Mouse (Mus musculus): ENCODE measurements around the gene Odf4.
"Not testable (repeated sequence)": the region's sequence is repeated elsewhere in the genome, so short reads cannot be mapped to it uniquely, and the experiment has no call there.

Odf4 gene

GRCm38 (mm10) chr11:68926981-68927380, at the start of gene Odf4:
TSS of gene Odf4 (minus strand) at chr11:68927081.
- no peak for DNase-seq (ENCODE audit: low spot score in 2 of 2)

- no peak for DNase-seq (ENCODE audit: low spot score in 2 of 2)
Observed at GRCm38 (mm10) chr11:68975601-68976000, 48.7 kb upstream of the Odf4 start.

- DNase-seq (ENCODE audit: low spot score in 2 of 2), result no peak
Observed at GRCm38 (mm10) chr11:68975085-68975484, 48.2 kb upstream of the Odf4 start, which contains the start of gene Rangrf. TSS of gene Rangrf (minus strand) at chr11:68975185.

DNA sequence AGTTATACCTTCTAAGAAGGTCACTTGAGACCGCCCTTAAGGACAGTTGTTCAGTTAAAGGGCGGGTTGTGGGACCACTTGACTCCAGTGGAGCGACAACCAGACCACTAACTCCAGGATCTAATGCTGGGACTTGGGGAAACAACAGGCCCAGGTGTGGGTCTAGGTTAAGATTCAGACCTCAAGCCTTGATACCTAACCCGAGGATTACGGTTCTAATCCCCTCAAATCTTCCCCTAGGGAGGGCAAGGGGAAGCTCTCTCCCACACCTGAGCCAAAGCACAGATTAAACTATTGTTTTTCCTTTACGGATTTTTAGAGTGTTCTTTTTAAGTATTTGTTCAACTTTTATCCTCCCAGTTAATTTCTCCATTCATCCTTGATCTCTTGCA, 47.2 kb upstream of the Odf4 start:
- DNase-seq (ENCODE audit: low spot score in 2 of 2), result no peak

DNA sequence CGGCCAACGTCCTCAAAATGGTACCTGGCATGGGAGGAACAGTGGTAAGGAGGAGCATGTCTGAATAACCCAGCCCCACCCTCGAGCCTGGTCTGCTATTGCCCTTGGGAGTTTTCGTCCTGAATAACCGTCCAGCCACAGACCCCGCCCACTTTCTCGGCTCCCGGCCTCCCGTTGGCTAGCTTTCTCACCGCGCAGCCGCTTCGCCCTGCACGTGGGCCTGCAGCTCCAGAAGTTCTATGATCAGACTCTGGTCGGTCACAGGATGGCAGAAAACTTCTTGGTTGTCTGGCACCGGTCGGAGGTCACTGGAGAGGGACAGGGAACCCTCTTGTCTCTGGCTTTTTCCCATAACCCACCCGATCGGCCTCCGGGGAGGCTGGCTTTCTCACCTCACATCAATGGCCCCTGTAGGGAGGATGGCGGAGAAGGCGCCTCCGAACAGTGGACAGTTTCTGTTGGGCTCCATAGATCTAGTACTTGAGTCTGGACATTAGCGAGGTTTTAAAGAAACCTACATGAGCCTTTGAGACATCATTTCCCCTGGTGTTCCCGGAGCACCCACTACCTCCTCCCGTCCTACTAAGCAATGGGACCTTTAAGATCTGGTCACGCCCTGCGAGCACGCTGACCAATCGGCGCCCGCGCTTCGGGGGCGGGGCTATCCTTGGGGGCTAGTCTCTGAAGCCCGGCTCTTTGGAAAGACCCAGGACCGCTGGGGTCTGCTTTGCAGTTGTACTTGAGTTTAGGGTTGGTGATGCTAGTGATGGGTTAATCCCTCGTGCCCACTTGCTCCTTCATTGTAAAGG, 46.6 kb upstream of the Odf4 start:
- DNase-seq (ENCODE audit: low spot score in 2 of 2), result peak; percentile 41 to 59

DNA sequence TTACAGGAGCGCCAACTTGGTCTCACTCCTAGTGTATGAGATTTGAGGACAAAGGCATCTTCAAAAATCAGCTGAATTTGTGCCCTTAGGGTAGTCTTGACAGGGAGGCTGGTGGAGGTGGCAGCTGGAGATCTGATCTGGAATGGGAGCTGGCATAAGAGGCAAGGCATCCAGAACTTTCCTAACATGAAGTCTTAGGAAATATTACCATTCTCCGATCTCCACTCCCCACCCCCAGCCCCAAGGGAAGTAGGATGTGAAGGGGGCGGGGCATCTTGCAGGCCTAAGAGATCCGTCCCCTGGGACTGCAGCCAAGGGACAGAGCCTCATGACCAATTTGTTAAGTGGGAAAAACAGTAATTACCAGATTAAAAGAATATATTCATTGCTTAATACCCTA, 43.4 kb upstream of the Odf4 start:
- no peak for DNase-seq (ENCODE audit: low spot score in 2 of 2)

DNA sequence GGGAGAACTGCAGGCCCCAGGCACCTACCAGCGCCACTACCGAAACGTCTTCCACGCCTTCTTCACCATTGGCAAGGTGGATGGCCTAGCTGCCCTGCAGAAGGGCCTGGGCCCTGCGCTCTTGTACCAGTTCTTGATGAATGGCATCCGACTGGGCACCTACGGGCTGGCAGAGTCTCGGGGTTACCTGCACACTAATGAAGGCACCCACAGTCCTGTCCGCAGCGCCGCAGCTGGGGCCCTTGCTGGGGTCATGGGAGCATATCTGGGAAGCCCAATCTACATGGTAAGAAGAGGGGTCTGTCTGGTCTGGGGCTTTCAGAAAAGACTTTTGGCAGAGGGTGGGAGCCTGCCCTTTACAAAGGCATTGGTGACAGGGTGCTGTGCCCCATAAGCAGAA, 41.9 kb upstream of the Odf4 start:
- DNase-seq (ENCODE audit: low spot score in 2 of 2), result no peak

DNA sequence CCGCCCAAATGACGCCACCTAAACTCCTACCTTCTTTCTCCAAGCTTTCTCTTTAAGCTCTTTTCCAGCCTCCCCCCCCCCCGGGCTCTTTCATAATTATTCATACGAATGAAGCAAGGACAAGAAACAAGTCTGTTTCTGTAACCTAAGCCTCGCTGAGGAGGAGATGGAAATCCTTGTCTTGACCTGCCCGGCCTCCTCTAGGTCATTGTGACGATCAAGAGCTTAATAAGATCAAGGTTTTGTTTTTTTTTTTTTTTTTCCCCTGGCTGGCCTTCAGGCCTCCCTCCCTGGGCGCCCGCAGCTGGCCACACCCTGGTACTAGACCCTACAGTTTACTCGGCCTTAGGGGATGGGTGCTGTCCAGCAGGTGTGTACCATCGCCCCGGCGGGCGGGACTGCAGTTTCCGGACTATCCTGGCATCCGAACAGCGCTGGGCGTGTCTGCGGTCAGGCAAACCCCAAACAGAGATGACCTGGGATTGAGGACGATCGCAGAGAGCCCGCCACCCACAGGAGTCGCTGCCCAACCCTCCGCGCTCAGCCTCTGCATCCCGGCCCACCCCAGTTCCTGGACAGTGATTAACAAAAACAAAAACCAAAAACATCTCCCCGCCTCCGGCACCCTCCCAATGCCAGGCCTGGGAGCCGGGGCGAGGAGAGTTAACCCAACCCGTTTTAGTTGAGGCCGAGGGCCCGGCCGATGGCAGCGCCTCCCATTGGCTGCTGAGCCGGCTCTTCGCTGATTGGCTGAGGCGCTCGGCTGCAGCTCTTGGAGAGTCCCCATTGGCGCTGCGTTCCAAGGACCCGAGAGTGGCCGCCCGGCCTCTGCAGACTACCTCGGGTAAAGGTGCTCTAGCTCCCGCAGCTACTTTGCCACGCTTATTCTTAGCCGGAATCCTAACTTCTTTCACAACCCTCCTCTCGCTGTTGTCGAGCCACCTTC, 40.7 kb upstream of the Odf4 start, which contains the start of gene Slc25a35:
Gene Slc25a35, plus strand, starts transcription at position 795 of the 946 bp plus-strand sequence.
- peak; percentile 79 to 82 for DNase-seq (ENCODE audit: low spot score in 2 of 2)

- no peak for DNase-seq (ENCODE audit: low spot score in 2 of 2)
Observed at GRCm38 (mm10) chr11:68966554-68966953, 39.7 kb upstream of the Odf4 start.

- peak; percentile 67 to 82 for DNase-seq (ENCODE audit: low spot score in 2 of 2)
Observed at GRCm38 (mm10) chr11:68965845-68966244, 39.0 kb upstream of the Odf4 start.

DNA sequence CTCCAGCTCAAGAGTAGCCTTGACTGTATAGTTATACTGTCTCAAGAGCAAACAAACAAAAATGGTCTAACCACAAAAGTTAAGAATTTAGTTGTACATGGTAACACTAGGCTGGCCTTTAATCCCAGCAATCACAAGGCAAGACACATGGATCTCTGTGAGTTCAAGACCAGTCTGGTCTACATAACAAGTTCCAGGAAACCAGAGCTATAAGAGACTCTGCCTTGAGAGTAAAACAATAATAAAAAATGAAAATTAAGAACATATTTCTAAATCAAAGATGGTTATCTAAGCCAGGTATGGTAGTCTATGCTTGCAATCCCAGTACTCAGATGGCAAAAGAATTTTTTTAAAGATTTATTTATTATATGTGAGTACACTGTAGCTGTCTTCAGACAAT, 38.2 kb upstream of the Odf4 start:
- no peak for DNase-seq (ENCODE audit: low spot score in 2 of 2)

DNA sequence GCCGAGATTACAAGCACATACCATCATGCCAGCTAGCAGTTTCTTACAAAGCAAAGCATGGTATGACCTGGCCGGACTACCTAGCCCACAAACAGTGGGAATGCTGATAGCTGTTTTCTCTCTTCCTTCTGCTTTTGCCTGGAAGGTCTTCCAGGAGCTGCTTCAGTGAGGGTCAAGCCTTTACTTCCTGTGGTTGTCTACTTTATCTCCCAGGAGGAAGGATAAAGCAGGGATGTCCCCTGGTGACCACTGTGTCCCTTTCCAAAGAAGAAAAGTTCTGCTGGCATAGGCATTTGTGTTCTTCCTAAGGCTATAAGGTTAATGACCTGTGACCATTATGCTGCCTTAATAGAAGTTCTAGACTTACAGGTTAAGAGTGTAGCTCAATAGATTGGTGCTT, 36.5 kb upstream of the Odf4 start:
- DNase-seq (ENCODE audit: low spot score in 2 of 2), result no peak

DNA sequence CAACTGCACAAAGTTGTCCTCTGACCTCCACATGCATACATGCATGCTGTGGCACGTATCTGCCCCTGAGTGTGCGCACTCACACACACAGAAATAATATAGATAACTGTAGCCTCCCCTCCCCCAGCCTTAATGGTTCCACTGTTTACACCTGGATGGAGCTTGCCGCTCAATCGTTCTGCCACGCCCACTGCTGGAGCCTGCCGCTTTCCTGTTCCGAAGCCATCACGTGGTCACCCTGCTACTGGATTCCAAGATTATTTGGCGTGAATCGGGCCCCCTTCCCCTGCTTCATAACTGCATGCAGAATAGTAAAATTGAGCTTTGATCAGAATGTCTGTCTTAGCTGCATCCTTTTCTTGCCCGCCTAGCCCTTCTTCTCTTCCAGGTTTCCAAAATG, 35.3 kb upstream of the Odf4 start:
- DNase-seq (ENCODE audit: low spot score in 2 of 2), result not testable (repeated sequence)

GRCm38 (mm10) chr11:68961596-68961995, 34.7 kb upstream of the Odf4 start:
- DNase-seq (ENCODE audit: low spot score in 2 of 2), result no peak

DNA sequence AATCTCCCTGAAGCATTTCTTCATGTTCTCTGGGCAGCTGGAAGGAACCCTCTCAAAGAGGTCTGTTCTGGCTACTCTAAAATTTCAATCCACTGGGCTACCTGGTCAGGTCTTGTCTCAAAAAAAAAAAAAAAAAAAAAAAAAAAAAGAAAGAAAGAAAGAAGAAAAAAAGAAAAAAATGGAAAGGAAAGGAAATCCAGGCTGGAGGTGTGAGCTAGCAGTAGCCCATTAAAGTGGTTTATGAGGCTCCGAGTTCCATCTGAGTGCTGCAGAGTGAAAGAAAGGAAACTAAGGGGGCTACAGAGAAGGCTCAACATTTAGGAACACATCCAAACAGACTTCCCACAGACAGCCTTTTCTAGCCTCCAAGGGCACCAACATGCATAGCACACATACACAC, 31.1 kb upstream of the Odf4 start:
- no peak for DNase-seq (ENCODE audit: low spot score in 2 of 2)

- DNase-seq (ENCODE audit: low spot score in 2 of 2), result no peak
Observed at GRCm38 (mm10) chr11:68957308-68957707, 30.4 kb upstream of the Odf4 start, which contains the start of gene Arhgef15. TSS of gene Arhgef15 (minus strand) at chr11:68957480.

GRCm38 (mm10) chr11:68956697-68957096, 29.8 kb upstream of the Odf4 start:
- no peak for DNase-seq (ENCODE audit: low spot score in 2 of 2)

GRCm38 (mm10) chr11:68956107-68956506, 29.2 kb upstream of the Odf4 start:
- DNase-seq (ENCODE audit: low spot score in 2 of 2), result no peak

DNA sequence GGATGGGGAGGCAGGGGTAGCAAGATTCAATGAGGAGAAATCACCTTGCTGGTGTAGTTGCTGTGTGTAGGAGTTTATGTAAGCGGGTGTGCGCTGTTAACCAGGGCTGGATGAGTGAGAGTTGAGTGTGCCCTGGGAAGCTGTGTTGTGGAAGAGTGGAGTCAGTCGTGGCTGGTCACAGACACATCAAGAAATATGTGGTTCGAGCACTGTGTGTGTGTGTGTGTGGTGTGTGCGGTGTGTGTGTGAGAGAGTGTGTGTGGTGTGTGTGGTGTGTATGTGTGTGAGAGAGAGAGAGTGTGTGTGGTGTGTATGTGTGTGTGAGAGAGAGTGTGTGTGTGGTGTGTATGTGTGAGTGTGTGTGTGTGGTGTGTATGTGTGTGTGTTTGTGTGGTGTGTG, 28.6 kb upstream of the Odf4 start:
- no peak for DNase-seq (ENCODE audit: low spot score in 2 of 2)

DNA sequence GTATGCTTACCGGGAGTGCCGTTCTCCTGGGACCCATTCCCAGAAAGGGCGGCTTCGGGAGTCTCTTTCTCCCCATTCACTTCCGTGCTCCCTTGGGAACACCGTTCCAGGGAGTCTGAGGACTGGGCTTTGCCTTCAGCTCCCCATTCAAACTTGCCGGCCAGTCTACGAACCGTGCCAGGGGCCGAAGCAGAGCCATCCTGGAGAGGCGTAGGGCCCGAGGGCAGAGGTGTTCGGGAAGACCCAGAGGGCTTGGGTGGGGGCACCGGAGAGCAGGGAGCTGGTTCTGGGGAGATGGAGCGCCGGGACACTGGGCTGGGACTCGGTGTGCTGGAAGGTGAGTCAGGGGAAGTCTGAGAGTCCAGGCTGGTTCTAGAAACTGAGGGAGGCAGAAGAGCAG, 27.5 kb upstream of the Odf4 start:
- no peak for DNase-seq (ENCODE audit: low spot score in 2 of 2)

- no peak for DNase-seq (ENCODE audit: low spot score in 2 of 2)
Observed at GRCm38 (mm10) chr11:68953903-68954302, 27.0 kb upstream of the Odf4 start.

GRCm38 (mm10) chr11:68947542-68947993, 20.7 kb upstream of the Odf4 start:
- DNase-seq (ENCODE audit: low spot score in 2 of 2), result no peak
